Mouse (Mus musculus): ENCODE results near the gene Smg5.
"Not testable (repeated sequence)": the region's sequence is repeated elsewhere in the genome, so short reads cannot be mapped to it uniquely, and the experiment has no call there.

Smg5 gene

DNA sequence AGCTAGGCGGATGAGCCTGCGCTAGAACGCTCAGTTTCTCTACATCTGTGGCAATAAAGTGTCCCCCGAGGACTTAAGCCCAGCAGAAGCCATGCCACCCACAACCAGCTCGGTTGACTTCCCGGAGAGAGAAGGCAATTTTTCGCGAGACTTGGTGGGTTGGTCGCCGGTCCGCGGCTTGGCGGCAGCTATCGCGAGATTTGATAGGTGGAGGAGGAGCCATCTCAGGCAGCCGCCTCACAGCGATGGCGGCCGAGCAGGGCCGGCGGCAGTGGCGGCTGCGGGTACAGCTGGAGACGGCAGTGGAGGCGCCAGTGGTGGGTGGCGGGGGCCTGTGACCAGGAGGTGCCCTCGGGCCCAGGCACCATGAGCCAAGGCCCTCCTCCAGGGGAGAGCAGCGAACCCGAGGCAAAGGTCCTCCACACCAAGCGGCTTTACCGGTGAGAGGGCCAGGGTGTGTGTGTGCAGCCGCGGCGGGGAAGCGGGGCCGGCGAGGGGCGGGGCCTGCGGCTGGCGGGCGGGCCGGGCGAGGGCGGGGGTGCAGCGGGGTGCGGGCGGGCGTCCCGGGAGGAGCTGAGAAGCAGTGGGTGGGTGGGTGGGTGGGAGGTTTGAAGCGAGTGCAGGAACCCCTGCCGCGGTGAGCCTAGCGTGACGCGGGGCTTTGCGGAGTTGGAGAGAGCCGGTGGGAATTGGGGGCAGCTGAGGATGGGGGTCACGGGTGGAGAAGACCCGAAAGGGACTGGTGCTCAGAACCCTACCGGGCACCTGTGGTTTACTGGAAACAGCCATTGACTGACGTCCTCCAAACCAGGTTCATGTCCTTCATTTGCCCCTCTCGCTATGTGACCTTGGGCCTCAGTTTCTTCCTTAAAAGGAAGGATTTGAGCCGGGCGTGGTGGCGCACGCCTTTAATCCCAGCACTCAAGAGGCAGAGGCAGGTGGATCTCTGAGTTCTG lies at the start of gene Smg5, which contains the start of gene Tmem79:
Gene Smg5 (plus strand): TSS at position 203 of the 956 bp plus-strand sequence.
Gene Tmem79 (minus strand): TSS at position 91 of the 956 bp plus-strand sequence.
- peak; percentile 97 for DNase-seq (ENCODE audit: low spot score)

DNA sequence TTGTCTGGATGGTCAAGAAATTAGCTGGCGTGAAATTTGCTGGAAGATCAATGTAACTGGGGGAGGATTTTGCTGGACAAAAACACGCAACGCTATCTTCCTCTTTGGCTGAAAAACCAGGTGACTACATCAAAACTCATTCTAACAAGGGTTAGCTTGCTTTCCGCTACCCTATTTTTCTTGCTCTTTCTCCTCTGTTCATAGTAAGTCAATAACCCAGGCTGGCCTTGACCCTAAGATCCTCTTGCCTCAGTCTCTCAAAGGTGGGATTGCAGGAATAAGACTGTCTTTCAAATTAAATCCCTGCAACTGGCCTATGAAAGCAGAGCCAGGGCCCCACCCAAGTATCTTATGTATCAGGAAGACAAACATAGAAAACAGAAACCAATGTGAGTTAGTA lies 49.0 kb upstream of the Smg5 start, which contains the start of gene Gm38392:
Gene Gm38392 (minus strand): TSS at position 101 of the 400 bp plus-strand sequence.
- no peak for DNase-seq (ENCODE audit: low spot score)

DNA sequence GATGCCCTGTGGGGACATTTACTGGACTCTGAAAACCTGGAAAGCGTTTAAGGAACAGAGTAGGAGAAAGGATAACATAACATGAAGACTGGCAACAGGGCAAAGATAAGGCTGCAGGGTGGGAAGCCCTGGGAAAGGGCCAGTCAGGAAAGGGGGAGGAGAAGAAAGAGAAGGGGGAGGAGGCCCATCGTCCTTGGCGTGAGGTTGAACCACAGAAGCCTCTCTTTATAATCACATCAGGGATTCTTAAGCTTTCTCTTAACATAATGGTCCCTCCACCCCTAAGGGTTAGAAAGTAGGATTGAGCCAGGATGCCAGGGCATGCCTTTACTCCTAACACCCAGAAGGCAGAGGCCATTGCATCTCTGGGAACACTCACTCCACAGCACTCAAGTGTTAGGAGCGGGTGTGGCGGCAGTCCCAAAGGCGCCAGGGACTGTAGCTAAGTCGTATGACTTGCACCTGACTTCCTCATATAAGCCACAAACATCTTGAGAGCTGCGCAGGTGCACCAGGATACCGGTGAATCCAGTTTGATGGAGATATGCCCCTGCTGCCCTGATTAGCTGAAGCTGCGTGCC lies 47.8 kb upstream of the Smg5 start:
- not testable (repeated sequence) for DNase-seq (ENCODE audit: low spot score)

GRCm38 (mm10) chr3:88291970-88292369 lies 44.1 kb upstream of the Smg5 start:
- peak; percentile 42 for DNase-seq (ENCODE audit: low spot score)

DNA sequence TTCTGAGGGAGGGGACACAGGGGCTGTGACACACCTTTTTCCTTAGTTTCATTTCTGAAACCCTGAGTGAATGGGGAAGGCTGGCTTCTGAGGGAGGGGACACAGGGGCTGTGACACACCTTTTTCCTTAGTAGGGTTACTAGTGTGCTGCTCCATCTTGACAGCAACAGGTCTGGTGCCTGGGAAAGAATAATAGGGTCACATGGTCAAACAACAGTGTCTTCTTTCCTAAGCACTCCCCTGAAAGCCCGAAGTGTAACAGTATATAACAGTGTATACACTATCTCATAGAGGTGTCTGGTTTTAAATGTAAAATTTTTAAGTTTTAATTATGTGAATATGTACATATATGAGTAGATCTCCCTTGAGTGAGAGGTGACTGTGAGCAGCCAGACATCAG lies 40.8 kb upstream of the Smg5 start:
- not testable (repeated sequence) for DNase-seq (ENCODE audit: low spot score)

- DNase-seq (ENCODE audit: low spot score): no peak
Observed at GRCm38 (mm10) chr3:88296110-88296560, 39.9 kb upstream of the Smg5 start.

DNA sequence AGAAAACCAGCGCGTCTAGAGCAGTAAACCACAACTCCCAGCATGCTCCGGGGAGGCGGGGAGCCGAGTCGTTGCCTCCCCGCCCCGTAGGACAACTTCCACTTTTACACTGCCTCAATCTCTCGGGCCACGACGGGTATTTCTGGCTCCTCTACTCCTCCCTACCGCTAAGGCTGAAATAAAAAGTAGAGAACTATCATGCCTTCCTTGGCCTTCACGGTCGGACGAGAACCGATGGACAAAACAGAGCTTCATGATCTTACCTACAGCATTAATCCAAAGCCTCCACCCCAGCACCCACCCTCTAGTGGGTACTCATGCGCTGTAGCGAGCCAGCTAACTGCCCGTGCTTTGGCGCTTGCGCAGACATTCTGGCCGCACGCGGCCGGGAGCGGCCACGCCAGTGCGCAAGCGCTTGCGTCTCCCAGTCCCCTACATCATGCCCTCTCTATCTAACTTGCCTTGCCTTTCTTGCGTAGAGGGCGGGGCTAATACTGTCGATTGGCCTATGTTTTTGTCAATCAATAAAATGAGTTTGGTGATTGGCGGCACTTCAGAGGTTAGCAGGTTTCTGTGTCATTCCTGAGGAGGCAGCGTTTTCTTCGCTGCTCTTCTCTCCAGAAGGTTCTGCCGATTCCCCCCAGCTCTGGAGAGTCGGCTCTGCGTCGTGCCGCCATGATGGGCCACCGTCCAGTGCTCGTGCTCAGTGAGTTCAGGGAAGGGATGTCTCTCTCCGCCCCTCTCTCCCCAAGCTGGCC lies 39.3 kb upstream of the Smg5 start, which contains the start of the genes Tsacc and Cct3:
Gene Tsacc (minus strand): TSS at position 439 of the 758 bp plus-strand sequence.
Gene Cct3 (plus strand): TSS at position 556 of the 758 bp plus-strand sequence.
- DNase-seq (ENCODE audit: low spot score): peak; percentile 99

DNA sequence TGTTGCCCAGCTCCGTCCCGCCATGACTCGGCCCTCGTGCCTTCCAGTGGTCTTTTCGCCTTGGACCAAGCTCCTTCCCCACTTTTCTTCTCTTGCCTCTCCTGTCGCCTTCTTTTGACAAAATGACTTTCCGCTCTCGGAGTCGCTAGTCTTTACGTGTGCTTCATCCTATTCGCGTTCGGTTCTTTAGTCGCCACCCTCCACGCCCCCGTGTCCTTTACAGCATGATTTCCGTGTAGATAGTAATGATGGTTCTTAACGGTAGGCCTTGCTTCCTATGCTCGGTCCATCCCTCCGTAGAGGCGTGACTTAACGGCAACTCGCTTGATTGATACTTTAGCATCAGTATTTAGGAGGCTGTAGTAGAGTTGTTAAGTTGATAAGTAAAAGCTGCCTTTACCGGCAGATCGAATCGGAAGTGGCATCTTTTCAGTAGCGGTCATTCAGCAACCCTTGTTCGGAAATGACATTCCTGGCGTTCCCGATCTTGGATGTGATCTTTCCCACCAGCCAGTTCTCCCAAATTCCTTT lies 38.7 kb upstream of the Smg5 start:
- DNase-seq (ENCODE audit: low spot score): peak; percentile 22

DNA sequence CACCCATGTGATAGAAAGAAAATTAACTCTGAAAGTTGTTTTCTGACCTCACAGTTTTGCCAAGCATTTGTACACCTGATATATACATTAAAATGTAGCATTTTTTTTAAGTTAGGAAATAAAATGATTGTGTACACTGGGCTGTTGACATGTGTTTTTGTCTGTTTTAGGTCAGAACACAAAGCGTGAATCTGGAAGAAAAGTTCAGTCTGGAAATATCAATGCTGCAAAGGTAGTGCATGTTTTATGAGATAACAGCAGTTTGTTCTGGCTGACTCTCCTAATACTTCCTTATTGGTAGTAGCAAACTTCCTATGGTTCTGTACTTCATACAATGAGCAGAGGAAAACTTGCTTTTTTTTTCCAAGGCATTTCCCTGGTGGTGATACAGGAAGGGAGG lies 36.9 kb upstream of the Smg5 start:
- no peak for DNase-seq (ENCODE audit: low spot score)

- DNase-seq (ENCODE audit: low spot score): peak; percentile 77
Observed at GRCm38 (mm10) chr3:88324951-88325405, 11.1 kb upstream of the Smg5 start, which contains the start of gene Glmp. Gene Glmp, plus strand, starts transcription at chr3:88325023.

DNA sequence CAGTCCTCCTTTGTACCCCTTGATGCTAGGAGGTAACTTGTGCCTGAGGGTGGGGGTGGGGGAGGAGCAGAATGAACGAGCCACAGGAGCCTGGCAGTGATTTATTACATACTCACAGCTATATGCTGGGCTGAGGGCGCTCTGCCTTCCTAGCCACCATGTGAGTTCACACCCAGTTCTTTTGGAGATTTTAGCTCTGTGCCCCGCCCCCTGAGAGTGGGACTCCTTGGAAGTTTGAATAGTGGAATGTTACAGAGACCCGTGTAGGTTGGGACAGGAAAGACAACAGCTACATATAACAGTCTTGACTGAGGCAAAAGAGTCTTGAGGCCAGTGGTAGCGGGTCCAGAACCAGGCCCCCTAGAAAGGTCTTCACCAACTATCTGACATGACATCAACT lies 7.1 kb upstream of the Smg5 start:
- DNase-seq (ENCODE audit: low spot score): no peak

DNA sequence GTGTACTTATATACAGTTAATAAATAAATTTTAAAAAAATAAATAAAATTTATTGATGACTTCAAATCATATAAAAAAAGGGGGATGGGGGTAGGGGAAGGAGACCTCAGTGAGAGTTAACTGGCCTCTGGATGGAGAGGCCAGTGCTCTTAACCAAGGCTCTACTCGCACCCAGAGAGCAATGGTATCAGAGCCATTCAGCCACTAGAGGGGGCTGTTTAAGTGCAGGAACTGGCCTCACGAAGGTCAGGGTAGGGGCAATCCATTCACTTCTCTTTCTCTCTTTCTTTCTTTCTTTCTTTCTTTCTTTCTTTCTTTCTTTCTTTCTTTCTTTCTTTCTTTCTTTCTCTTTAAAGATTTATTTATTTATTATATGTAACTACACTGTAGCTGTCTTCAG lies 4.8 kb upstream of the Smg5 start:
- peak; percentile 71 for DNase-seq (ENCODE audit: low spot score)

DNA sequence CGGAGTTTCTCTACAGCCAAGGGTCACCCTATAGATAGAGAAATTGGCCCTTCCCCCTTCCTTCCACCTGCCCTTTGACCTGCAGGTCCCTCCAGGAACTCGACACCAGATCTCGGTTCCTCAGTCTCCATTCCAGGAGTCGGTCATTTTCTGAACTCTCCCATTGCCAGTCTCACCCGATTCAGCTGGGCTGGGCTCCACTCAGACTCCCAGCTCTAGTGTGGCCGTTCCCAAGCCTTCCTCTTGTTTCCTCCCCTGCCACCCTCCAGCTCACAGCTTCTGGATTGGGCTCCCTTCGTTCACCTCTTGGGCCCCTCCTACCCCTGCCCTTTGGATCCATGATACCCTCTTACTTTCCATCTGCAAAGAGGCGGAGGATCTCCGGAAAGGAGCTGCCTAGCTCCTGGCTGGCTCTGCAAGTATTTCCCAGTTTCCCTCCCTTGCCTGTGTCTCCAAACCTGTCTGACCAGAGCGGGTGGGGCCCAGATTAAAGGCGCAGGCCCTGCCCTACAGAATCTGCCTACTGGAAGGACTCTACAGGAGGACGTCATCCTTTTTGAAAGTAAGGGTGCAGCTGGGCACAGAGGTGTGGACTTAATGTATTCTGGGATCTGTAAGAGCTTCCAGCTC lies 1.9 kb upstream of the Smg5 start:
- DNase-seq (ENCODE audit: low spot score): no peak

- no peak for DNase-seq (ENCODE audit: low spot score)
Observed at GRCm38 (mm10) chr3:88334902-88335435, 1.1 kb upstream of the Smg5 start.

DNA sequence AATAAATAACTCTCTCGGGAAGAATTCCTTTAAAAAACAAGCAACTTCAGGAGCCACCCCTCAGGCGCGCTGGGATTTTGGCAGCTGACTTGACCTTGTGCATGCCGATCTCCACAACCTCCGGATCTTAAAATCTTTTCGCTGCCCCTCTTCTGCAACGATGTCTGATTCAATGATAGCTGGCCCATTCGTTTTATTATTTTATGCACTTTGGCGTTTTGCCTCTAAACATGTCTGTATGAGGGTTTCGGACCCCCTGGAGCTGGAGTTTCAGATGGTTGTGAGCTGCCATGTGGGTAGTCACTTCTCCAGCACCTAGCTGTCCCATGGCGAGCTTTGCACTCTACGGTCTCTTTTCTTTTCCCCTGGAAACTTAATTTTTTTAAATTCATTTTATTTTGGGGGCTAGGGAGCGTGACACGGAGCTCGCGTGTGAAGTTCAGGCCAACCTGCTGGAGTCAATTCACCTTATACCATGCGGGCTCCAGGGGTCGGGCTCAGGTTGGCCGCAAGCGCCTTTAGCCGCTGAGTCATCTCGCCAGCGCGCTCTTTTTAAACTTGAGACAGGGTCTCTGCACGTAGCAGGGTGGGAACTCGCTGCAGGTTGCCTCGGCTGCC lies 515 bp upstream of the Smg5 start:
- no peak for DNase-seq (ENCODE audit: low spot score)

- DNase-seq (ENCODE audit: low spot score): no peak
Observed at GRCm38 (mm10) chr3:88337367-88338020, 1.4 kb downstream of the Smg5 start.

GRCm38 (mm10) chr3:88338316-88338715 lies 2.3 kb downstream of the Smg5 start:
- no peak for DNase-seq (ENCODE audit: low spot score)

- no peak for DNase-seq (ENCODE audit: low spot score)
Observed at GRCm38 (mm10) chr3:88339006-88339405, 2.9 kb downstream of the Smg5 start.

- no peak for DNase-seq (ENCODE audit: low spot score)
Observed at GRCm38 (mm10) chr3:88350732-88351131, 14.7 kb downstream of the Smg5 start.

- DNase-seq (ENCODE audit: low spot score): no peak
Observed at GRCm38 (mm10) chr3:88352907-88353306, 16.8 kb downstream of the Smg5 start.
